Mouse (Mus musculus): ENCODE measurements at regions not wholly inside any gene's neighbourhood (a gene's known extent, or its start where the extent isn't known, plus 50 kb on each side); places are given as distances from the start of the nearest gene placed in this dataset.

DNA sequence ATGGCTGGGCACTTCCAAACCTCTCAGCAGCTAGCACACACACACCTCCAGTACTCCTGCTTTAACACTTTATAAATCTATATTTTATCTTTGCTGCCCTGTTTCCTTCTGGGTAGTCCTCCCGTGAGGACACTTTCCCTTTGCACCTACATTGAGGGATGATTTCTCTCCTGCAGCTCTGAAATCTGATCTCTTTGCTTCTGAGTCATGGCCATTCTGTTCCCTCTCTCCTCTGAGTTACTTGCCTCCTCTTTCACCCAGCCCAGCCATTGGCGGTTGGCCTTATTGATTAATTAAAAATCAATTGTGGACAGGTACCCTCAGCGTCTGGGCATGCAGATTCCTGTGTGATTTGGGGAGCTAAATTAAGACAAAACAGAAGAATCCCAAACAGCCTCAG is 58.0 kb upstream of the Cxcl12 start:
- Histone ChIP-seq H3K27me3 (replicated peaks; ENCODE audit: control insufficient read depth, insufficient read depth, low read length) (no peaks in the 10 kb centered on the region), H3K4me3 (ENCODE audit: low read depth, low read length) (no peak overlapping the region), H3K27ac (ENCODE audit: low read depth, low read length) (no peak overlapping the region), H3K9me3 (ENCODE audit: control insufficient read depth) (no peaks in the 10 kb centered on the region), H3K36me3 (ENCODE audit: control insufficient read depth, insufficient read depth) (no peaks in the 10 kb centered on the region), H3K4me1 (replicated peaks; ENCODE audit: control insufficient read depth, insufficient read depth, low read length) (no peaks in the 10 kb centered on the region), H3K9ac (ENCODE audit: low read depth, low read length) (no peak overlapping the region), H3K4me2 (replicated peaks; ENCODE audit: low read depth) (no peak overlapping the region)
- no peak for TF ChIP-seq CTCF (IDR thresholded peaks at IDR 0.05; ENCODE audit: low read depth)
- ATAC-seq, result no peak
- WGBS, result 51% methylated on average over 3 of the region's 3 CpGs

DNA sequence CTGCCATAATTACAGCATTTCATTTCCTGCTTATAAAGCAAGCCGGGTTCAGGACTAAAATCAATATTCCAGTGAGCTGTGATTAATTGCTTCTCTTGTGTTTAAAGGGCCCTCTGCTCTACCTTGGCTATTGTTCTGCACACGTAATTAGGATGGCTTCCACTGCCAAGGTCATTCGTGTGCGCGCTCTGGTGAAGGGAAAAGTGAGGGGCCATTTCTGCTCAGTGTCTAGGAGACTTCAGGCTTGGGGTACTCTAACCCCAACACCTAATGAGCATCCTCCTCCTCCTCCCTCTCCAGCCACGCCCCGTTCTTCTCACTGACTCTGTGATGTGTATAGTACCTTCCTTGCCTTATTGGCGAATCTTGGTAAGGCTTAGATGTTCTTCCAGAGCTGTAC is 53.5 kb upstream of the Cxcl12 start:
- Histone ChIP-seq H3K36me3 (ENCODE audit: control insufficient read depth, insufficient read depth) (no peaks in the 10 kb centered on the region), H3K4me3 (ENCODE audit: low read depth, low read length) (no peak overlapping the region), H3K4me2 (replicated peaks; ENCODE audit: low read depth) (no peak overlapping the region), H3K27me3 (replicated peaks; ENCODE audit: control insufficient read depth, insufficient read depth, low read length) (no peaks in the 10 kb centered on the region), H3K9ac (ENCODE audit: low read depth, low read length) (no peak overlapping the region), H3K9me3 (ENCODE audit: control insufficient read depth) (no peaks in the 10 kb centered on the region), H3K27ac (ENCODE audit: low read depth, low read length) (no peak overlapping the region), H3K4me1 (replicated peaks; ENCODE audit: control insufficient read depth, insufficient read depth, low read length) (no peaks in the 10 kb centered on the region)
- 59% methylated on average over 8 of the region's 8 CpGs for WGBS
- no peak for ATAC-seq
- TF ChIP-seq CTCF (IDR thresholded peaks at IDR 0.05; ENCODE audit: low read depth), result no peak

- no peak overlapping the region for H3K4me3 ChIP-seq (ENCODE audit: low read depth, low read length)
- no peak for TF ChIP-seq CTCF (IDR thresholded peaks at IDR 0.05; ENCODE audit: low read depth)
- no peaks in the 10 kb centered on the region for H3K4me1 ChIP-seq (replicated peaks; ENCODE audit: control insufficient read depth, insufficient read depth, low read length)
- no peaks in the 10 kb centered on the region for H3K9me3 ChIP-seq (ENCODE audit: control insufficient read depth)
- H3K27me3 ChIP-seq (replicated peaks; ENCODE audit: control insufficient read depth, insufficient read depth, low read length), result no peaks in the 10 kb centered on the region
- H3K36me3 ChIP-seq (ENCODE audit: control insufficient read depth, insufficient read depth), result no peaks in the 10 kb centered on the region
- H3K27ac ChIP-seq (ENCODE audit: low read depth, low read length), result no peak overlapping the region
- no peak for ATAC-seq
- H3K4me2 ChIP-seq (replicated peaks; ENCODE audit: low read depth), result no peak overlapping the region
- no peak overlapping the region for H3K9ac ChIP-seq (ENCODE audit: low read depth, low read length)
- 76% methylated on average over 3 of the region's 3 CpGs for WGBS
Observed at GRCm38 (mm10) chr6:117118081-117118480, 50.3 kb upstream of the Cxcl12 start.

Data from intestine, postnatal 0 days (tissue).